Mouse (Mus musculus) layer of hippocampus, postnatal 25 days (tissue): ENCODE data around the gene Gm13539. TPM values are rescaled to one million over a fixed set of nuclear protein-coding genes. Genes with fewer than 3 reads are reported as not detected.
"Not testable (repeated sequence)": the region's sequence is repeated elsewhere in the genome, so short reads cannot be mapped to it uniquely, and the experiment has no call there.

ENCODE experiments used
- DNase-seq, 2 experiments: peaks; one replicate each; pipeline ENCODE4 v3.0.0; 2022; ENCODE audit warnings: mixed read lengths in 2 of 2, low spot score in 1 of 2; ENCODE audit errors: extremely low spot score in 1 of 2
- total RNA-seq, 2 experiments: library from RNA; stranded (reverse); gene quantifications; 2 replicates each; pipeline ENCODE4 v1.2.3; 2021

The Gm13539 gene
- total RNA-seq, result not detected

DNA sequence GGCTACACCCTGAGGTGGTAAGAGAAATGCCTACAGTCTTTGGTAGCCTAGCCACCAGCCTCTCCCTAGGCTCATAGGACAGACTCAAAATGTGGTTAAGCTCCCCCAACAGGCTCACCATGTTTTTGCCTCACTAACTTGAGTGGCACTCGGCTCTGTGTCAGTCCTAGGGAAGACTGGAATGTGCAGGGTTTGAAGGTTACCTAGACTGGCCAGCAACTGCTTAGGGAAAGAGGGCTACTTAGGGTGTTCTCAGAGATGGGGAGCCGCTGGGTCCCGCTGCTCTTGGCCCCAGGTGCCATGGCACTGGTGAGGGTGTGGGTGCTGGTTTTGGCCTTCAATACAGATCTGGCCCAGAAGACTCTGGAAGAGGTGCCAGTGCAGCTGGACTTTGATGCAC is at the start of gene Gm13539:
TSS of gene Gm13539 (plus strand) at position 301 of the 400 bp plus-strand sequence.
- DNase-seq, result no peak

DNA sequence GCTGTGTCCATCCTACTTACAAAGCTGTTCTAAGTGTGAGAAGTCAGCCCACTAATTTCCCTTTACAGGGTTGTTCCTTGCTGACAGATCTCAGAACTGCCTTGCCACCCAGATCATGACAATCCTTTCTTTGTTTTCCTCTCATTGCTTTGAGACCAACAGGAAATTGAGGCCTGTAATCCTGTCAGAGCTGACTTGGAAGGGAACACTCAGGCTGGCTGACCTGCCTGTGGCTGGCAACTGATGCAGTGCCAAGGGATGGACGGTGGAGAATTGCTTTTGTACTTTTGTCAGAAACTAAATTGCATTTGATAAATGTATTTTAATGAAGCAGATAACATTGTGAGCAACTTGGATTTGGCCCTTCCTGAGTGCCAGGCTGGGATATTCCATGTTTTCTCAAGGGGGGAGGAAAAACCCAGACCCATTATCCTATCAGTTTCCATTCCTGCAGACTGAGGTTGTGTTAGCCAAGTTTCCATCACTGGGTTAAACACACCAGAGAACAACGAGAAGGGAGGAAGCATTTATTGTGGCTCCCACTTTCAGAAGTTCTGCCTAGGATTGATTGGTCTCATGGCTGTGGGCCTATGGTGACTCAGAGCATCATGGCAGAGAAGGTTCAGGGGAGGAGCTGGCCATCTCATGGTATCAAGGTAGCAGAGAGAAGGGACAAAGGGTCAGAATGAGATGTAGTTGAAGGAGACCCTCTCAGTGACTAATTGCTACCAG is 48.7 kb upstream of the Gm13539 start:
- DNase-seq, result no peak

DNA sequence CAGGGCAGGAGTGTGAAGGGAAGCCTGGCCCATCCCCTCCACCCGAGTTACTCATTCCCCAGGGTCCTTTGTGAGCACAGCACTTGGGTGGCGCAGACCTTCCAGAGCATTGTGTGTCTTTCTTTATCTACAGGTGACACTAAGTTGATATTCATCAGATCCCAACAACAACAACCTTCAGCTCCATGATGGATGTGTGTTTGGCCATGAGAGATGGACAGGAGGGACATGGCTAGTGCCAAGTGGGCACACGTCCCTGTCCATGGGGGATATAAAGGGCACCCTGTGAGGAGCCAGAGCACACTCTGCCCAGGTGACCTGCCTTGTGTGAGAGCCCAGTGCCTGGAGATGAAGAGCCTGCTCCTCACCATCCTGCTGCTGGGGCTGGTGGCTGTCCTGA is 45.3 kb upstream of the Gm13539 start, which contains the start of gene Obp2b:
TSS of gene Obp2b (plus strand) at position 301 of the 400 bp plus-strand sequence.
- not testable (repeated sequence) for DNase-seq

DNA sequence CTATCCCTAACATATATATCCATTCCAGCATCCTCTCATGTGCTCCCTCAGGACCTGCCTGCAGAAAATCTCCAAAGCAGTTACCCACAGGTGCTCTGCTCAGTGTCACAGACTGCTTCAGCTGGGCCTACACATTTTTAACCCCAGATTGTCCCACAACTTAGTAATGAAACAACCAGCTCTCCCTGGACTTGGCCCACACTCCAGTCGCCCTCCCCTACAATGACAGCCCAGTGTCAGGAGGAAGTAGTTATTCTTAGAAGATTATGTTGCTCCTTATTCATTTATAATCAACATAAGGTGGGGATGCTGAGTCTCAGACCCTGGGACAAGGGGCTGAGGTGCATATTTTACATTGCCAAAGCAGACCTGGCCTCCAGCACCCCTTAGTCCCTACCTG is 40.4 kb upstream of the Gm13539 start:
- no peak for DNase-seq

DNA sequence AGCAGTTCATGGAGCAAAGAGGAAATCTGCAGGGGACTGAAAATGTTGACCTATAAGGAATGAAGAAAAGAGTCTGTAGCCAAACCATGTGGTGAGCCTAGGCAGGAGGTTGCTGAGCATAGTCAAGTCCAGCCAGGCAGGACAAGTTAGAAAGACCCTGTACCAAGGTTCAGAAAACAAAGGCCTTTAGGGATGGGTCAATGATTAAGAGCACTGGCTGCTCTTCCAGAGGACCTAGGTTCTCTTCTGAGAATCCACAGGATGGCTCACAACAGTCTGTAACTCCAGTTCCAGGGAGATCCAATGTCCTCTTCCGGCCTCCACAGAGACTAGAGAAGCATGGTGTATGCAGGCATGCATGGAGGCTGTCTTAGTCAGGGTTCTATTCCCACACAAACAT is 27.9 kb upstream of the Gm13539 start:
- DNase-seq, result no peak

DNA sequence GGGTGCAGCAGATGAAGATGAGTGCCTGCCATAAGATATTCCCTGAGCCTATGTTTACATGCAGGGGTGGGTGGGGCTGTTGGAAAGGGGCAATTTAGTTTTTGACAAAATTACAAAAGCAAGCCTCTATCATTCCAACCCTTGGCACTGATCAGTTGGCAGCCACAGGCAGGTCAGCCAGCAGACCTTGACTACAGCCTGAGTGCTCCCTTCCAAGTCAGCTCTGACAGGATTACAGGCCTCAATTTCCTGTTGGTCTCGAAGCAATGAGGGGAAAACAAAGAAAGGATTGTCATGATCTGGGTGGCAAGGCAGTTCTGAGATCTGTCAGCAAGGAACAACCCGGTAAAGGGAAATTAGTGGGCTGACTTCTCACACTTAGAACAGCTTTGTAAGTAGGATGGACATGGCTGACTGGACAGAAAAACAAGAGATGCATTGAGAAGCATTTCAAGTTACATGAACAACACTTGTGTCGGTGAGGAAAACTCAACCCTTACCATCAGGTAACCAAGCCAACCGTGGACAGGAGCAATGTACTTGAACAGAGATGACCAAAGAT is 23.9 kb upstream of the Gm13539 start:
- no peak for DNase-seq

DNA sequence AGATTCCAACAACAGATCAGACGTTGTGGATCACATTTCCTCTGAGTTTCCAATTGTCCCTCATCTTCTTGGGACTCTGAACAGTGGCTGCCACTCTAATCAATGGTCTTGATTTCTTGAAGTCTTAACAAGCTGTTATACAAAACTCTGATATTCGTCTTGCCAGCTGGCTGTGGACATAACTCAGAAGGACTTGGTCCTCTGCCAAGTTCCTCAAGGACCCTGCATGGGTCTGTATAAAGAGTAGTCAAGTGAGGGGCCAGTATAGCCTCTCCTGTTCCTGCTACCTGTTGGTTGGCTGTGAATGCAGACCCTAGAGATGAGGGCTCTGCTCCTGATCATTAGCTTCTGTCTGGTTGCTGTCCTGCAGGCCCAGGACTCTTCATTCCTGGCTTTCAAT is 16.8 kb upstream of the Gm13539 start, which contains the start of gene Lcn3:
TSS of gene Lcn3 (plus strand) at position 301 of the 400 bp plus-strand sequence.
- no peak for DNase-seq

DNA sequence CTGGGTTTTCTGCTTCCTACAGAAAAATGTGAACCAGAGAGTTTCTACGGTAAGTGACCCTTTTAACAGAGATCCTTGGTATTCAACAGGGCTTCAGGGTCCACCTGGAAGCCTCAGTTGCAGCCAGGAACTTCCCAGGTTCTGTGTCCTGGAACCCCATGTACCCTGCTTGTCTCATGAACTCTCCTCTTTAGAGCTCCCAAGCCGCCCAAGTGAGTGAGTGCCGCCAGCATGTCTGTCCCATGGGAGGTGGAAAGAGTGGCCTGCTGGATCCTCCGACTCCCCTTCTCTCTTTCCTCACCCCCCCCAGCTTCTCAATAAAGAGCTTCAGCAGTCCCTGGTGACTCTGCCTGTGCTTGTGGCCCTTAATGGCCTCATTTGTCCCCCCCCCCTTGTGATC is 14.3 kb upstream of the Gm13539 start:
- DNase-seq, result no peak

DNA sequence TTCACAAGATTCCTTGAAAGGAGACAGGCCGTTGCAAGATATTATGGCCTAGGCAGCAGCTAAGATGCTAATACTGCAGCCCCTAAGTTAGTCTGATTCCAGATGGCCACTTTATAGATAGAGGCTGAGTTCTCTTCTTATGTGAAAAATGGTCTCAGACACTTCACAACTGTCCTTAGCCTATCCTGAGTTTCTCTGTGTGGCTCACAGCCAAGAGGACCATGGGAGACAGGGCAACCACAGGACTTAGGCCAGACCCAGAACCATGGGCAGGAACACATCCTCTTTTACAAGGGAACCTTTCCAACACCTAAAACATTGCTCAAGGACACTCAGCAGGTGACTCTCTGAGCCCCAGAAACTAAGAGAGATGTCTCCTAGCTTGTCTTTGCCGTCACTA is 8.6 kb upstream of the Gm13539 start:
- no peak for DNase-seq

DNA sequence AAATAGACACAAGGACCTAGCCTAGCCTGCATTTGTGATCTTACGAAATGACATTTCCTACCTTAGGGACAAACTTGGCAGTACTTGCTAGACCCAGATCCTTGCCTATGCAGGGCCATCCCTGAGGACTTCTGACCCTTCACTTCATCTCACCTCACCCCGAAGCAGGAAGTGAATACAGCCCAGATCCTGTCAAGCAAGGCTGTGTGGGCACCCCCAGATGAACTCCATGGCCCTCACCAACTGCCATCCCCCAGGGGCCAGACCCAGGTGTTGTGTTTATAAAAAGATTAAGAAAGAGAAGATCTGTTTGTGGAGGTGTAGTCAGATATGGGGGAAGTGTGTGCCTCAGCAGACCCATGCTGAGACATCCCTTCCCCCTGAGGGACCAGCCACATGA is 7.4 kb upstream of the Gm13539 start:
- no peak for DNase-seq

DNA sequence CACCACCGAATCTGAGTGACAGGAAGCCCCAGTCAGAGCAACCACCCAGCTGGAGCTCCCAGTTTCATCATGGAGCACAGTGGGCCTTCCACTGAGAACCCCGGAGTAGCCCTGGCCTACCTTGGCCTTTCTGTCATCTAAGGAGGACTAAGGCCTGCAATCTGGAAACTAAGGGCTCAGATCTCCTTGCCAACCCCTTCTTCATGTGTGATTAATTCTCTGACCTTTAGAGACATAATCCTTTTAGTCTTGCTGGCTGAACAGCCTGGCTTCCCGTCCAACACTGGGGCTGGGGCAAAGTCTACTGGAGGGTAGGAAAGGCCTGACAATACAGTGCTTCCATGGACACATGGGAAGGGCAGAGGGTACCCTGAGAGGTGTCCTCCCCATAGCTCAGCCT is 6.1 kb upstream of the Gm13539 start:
- no peak for DNase-seq

DNA sequence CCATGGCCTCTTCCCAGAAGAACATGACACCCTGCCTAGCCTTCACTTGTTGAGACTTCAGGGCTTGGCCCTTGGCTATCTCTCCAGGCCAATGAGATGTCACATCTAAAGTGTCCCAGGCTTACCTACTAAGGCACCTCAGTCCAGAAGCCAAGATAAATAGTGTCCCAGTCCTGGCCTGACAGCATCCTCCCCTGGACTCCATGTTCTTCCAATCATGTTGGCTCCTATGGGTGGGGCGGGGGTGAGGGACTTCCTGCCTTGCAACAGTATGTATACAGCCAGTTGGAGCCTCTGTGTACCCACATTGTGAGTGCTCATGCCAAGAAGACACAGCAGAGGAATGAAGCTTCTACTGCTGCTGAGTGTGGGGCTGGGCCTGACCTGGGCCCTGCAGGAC is 5.3 kb upstream of the Gm13539 start, which contains the start of gene Lcn11:
TSS of gene Lcn11 (plus strand) at position 301 of the 400 bp plus-strand sequence.
- no peak for DNase-seq

DNA sequence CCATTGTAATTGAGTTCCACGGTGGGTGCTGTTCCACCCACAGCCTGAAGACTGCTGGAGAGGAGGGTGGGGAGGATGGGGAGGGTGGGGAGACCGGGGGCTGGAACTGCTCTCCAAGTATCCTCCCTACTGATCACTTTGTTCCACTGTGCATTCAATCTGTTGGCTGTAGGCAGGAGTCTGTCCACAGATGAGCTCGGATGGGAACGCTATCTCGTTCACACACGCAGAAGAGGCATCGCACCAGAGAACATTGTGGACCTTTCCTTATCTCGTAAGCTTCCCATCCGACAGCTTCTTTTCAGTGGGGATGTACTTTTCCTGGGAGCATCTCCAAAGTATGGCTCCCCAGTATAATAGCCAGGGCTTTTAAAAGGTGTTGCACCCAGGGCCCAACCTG is 3.0 kb upstream of the Gm13539 start:
- DNase-seq, result no peak

DNA sequence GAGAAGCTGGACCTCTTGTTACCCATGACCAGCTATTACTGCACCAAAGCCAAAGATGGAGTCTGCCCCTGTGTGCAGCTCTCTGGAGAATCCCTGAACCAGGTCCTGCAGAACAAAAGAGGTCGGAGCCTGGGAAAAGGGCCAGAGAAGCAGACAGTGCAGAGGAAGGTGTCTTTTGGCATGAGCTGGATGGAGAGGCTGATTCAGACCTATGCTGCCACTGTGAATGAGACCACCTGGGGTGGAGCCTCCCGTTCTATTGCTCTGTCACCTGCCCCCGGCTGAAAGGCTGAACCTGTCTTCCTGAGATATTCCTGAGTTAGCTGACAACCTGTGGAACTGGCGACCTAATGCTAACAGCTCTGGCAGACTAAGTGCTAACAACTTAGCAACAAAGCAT is 1.1 kb upstream of the Gm13539 start:
- DNase-seq, result no peak

DNA sequence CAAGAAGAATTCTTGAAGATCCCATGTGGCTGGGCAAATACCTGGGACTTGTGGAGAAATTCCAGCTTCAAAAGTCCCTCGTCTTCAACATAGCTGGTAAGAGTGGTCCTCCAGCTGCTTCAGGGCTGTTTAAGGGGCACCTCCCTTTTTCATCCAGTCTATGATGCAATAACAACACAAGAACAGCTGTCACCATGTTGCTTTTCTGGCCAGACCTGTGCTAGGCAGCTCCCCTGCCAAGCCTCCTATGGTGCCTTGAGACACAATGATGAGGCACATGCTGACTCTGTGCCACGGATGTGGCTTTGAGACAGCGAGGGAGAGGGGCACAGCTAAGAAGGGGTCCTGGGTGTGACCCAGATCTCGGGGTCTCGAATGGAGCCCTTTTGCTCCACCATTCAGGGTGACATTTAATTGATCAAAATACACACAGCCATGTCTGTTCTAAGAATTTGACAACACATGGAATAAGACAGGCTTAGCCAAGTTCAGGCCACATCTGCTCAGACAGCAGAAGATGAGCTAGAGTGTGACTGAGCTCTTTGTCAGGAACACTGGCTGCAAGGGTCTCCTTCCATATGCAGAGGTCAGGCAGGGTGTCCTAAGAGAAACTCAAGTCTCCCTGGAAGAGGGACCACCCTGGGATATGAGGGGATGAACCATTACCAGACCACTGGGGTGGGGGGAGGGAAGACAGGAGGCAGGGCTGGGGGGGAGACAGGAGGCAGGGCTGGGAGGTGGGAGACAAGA is 3.7 kb downstream of the Gm13539 start:
- no peak for DNase-seq

DNA sequence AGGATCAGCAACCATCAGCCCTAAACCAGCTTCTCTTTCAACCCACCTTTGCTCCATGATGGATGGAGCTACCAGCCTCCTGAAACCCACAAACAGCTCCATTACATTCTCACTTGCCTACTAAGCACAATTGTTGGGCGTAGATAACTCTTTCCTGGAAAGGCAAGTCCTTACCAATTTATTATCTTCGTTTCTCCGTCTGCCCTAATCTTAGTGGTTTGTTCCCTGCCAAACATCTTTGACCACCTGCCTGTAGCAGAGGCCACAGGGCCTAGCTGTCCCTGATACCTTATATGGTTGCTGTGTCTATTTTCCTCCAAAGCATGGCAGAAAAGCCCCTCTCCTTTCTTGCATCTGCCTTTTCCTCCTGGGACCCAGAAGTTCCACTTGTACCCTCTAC is 7.0 kb downstream of the Gm13539 start:
- no peak for DNase-seq

DNA sequence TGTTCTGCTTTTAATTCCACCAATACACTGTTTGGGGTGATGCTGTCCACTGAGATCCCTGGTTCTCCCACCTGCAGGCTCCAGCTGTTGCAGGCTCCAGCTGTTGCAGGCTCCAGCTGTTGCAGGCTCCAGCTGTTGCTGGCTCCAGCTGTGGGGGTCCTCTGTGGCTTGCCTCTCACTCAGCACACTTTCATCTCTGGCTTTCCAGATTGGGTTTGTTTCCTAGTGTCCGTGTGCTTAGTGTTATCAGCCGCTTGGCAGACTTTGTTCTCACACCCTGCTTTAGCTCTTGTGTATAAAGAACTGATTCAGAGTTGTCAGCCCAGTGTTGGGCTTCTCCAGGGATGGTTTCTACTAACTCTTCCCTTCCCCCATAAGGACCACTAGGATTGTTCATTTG is 15.6 kb downstream of the Gm13539 start:
- no peak for DNase-seq

DNA sequence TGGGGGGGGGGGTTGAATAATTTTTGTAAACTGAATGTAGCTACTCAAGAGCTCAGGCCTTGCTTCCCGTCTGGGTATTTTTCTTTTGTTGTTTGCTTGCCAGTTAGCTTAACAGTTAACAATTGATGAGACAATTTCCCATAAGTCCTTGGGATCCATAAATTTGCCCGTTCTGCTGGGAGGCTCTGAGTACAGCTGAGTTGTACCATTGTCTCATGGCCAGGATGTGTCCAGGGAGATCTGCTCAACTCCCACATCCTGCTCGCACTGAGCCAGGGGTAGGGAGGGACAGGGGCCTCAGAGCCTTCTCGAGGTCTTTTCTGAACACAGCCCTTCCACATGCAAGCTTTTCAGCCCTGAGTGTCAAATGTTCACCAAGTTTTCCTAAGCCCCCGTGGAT is 16.0 kb downstream of the Gm13539 start:
- DNase-seq, result no peak

DNA sequence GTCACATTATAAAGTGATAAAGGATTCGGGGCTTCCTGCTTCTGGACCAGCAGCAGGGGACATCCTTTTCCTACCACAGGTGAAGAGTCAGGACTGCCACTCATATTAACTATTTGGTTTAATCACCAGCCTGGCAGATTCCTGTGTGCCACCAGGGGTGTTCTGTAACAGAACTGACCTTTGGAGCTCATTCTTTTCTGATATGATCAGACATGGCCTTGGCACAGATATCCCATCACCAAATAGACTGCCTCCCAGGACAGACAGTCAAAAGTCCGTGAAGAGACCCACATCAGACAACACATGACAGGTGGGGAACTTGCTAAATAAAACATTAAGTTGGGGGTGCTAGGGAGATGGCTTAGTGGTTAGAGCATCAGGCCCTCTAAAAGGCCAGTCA is 29.7 kb downstream of the Gm13539 start:
- DNase-seq, result no peak

DNA sequence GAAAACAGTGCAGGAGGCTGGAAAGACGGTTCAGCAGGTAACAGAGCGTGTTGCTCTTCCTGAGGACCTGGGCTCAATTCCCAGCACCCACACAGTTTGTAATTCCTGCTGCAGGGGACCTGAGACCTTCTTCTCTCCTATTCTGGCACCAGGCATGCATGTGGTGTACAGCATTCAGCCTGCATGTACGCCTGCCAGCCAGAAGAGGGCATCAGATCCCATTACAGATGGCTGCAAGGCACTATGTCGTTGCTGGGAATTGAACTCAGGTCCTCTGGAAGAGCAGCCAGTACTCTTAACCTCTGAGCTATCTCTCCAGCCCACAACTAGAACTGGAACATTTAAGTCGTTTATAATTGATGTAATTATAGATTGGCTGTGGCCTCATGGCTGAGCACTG is 31.3 kb downstream of the Gm13539 start:
- DNase-seq, result no peak

DNA sequence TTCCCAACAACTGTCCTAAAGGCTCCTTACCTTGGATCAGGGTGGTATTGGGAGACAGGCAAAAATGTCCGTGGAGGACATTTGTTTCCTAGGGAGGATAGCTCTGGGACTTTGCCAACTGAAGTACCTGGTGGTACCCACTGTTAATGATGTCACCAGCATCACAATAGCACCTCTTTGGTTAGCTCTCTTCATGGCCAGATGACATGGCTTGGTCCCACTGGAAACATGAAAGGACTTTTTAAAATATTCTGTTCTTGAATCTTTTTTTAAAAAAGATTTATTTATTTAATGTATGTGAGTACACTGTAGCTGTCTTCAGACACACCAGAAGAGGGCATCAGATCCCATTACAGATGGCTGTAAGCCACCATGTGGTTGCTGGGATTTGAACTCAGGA is 33.7 kb downstream of the Gm13539 start, which contains the start of gene Glt6d1:
TSS of gene Glt6d1 (minus strand) at position 101 of the 400 bp plus-strand sequence.
- DNase-seq, result not testable (repeated sequence)
